Mouse (Mus musculus) heart, adult 18-20 months (tissue): ENCODE results near the gene Pfdn4. TPM values are rescaled to one million over a fixed set of nuclear protein-coding genes. Genes with fewer than 3 reads are reported as not detected.

Experiments used
- DNase-seq, 2 experiments: peaks; one replicate each; pipeline ENCODE4 v3.0.0; 2021 to 2022; ENCODE audit warnings: mixed read lengths in 1 of 2
- total RNA-seq, 2 experiments: library from RNA; stranded (reverse); gene quantifications; 2 replicates each; pipeline ENCODE4 v1.2.3; 2021

The Pfdn4 gene
- total RNA-seq, 2 experiments from 2014 or later, result 10.8 to 14.8 TPM

- peak; percentile 62 to 65 for DNase-seq
Measured at GRCm38 (mm10) chr2:170497091-170497566, 901 bp downstream of the Pfdn4 start, which contains the start of gene Cyp24a1. TSS of gene Cyp24a1 (minus strand) at chr2:170497145.

GRCm38 (mm10) chr2:170498011-170498410 is 1.8 kb downstream of the Pfdn4 start:
- DNase-seq, result no peak

GRCm38 (mm10) chr2:170503343-170503742 is 7.1 kb downstream of the Pfdn4 start:
- no peak for DNase-seq

DNA sequence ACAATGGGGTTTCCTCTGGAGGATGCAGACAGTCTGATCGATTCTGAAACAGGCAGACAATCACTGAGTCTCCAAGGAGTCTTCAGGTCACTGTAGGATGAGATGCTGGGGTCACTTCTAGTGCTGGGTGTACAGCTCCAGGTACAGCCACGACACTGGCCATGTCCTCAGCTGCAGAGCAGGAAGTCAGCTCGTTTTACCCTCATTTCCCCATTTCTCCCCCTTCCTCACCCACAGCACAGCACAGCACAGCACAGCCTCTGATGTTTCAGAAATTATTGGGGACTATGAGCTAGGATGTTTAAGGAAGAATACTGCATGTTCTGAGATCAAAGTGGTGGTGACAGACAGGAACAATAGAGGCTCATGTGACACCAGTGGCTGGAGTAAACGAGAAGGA is 7.8 kb downstream of the Pfdn4 start:
- DNase-seq, result no peak

GRCm38 (mm10) chr2:170507734-170508133 is 11.5 kb downstream of the Pfdn4 start:
- peak; percentile 79 to 90 for DNase-seq

GRCm38 (mm10) chr2:170508821-170509220 is 12.6 kb downstream of the Pfdn4 start:
- DNase-seq, result peak; percentile 90 to 99

- DNase-seq, result peak; percentile 90 to 95
Measured at GRCm38 (mm10) chr2:170511073-170511891, 15.1 kb downstream of the Pfdn4 start.

DNA sequence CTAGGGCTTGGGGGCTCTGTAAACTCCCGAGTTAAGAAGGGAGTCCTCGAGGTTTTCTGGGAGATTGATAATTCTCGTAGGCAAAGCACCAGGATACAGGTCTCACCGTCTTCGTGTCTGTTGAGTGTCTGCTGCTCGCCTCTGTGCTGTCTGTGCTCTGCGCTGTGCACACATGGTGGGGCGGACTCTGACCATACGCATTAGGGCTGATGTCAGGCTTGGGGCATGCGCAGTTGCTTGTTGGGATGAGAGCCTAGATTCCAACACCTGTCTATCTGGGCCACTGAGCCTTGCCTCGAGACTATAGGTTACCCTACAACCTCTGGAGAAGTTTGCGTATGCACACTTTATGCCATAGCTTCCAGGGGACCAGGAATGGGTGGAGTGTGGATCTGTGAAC is 17.5 kb downstream of the Pfdn4 start:
- DNase-seq, result no peak

DNA sequence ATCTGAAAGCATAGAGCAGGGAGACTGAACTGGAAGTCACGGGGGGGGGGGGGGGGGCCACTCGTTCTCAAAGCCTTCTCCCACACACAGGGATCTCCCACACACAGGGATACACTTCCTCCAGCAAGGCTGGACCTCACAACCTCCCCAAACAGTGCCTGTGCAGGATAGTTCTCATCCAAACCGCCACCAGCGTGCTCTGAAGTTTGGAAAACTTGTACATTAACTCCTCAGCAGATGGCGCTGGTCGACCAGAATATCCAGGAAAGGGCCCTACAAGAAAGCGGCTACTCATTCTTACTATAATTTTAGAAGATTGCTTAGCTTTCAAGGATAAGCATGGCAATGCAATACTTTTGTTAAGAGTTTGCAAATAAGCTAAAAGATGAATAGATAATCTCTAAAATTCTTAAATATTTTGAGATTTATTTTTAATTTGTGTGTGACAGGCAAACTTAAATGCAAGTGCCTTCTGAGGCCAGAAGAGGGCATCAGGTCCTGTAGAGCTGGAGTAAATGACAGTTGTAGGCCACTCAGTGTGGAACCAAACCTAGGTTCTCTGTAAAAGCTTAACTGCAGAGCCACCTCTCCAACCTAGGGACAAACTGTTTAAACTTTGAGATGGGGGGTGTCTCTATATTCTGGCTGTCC is 24.2 kb downstream of the Pfdn4 start:
- peak; percentile 39 to 74 for DNase-seq

DNA sequence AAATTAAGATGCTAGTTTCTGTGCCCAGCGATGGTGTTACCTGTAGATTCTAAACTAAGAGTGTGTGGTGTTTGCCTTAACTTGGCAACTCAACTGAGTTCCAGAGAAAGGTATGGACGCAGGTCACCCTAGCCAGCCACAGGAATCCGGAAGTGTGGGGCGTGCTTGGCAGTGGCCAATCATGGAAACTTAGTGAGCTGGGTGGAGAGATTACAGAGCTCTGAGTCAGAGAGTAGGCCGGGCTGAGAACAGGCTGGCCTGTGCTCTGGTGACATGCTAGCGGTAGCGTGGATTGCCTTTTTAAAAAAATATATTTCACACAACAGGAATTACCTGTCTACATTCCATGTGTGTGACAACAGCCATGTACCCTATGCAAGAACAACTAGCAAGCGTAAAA is 30.3 kb downstream of the Pfdn4 start:
- DNase-seq, result no peak

- no peak for DNase-seq
Measured at GRCm38 (mm10) chr2:170528061-170528460, 31.8 kb downstream of the Pfdn4 start.

DNA sequence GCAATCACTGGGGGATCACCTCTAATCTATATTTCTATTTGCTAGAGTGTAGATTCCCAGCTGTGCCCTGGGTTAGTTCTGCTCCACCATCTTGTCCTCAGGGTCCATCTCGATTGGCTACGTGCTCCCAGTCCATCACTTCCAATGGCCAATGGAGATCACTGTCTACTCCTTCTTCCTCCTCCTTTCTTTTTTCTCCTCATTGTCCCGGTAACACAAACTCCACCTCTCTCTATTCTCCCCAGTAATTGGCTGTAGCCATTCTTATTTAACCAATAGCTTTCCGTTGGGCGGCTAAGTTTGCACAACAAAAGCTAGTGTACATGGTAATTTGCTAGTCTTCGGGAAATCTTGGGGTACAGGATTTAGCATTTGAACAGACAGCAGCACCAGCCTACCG is 33.5 kb downstream of the Pfdn4 start:
- DNase-seq, result no peak

- DNase-seq, result no peak
Measured at GRCm38 (mm10) chr2:170530256-170530655, 34.0 kb downstream of the Pfdn4 start.

- no peak for DNase-seq
Measured at GRCm38 (mm10) chr2:170534116-170534802, 38.0 kb downstream of the Pfdn4 start.

DNA sequence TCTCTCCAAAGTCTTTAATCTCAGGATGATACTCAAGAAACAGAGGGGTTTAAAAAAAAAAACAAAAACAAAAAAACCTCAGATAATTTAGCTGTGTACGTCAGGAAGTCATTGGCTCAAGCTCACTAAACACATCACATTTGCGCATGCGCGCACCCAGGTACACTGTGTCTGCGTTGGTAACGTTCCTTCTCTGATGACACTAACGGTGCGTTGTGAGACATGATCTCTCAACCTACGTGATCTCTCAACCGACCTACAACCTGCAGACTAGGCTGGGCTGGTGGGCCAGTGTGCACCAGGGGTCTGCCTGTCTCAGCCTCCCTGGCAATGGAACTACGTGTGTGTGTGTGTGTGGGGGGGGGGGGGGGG is 38.6 kb downstream of the Pfdn4 start:
- DNase-seq, result no peak

GRCm38 (mm10) chr2:170535841-170536240 is 39.6 kb downstream of the Pfdn4 start:
- no peak for DNase-seq

DNA sequence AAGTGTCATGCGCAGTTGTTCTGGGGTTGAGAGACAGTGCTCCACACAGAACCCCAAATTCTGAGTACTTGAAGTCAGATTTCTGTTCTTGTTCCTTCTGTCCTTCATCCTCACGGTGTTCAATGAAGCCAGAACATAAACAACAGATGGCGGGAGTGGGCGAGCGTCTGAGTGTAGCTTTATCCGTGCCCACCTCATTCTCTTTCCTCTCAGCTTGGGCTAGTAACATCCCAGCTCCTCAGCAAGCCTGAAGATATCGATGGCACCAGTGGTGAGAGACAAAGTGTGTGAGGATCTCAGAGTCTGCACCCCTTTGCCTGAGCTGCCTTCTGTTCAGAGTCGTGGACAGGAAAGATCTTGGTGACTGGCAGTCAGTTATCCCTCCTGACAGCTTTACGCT is 43.0 kb downstream of the Pfdn4 start:
- DNase-seq, result no peak

- DNase-seq, result no peak
Measured at GRCm38 (mm10) chr2:170543625-170544024, 47.4 kb downstream of the Pfdn4 start.

DNA sequence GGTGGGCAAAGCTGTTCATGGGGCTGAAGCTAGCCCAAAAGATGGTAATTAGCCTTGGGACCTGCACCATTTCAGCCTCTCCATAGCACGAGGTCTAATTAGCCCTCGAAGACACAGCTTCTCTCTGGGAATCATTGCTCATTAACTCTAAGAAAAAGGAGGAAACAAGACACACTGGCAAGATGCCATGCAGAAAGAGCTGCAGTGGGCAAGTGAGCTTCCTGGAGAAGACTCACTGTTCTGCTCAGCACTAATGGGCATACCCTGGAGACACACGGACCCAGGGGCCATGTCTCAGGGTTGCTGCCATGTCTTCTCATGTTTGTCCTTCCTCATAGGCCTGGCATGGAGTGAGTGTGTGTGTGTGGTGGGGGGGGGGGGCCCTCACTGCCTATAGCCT is 47.9 kb downstream of the Pfdn4 start:
- DNase-seq, result no peak

DNA sequence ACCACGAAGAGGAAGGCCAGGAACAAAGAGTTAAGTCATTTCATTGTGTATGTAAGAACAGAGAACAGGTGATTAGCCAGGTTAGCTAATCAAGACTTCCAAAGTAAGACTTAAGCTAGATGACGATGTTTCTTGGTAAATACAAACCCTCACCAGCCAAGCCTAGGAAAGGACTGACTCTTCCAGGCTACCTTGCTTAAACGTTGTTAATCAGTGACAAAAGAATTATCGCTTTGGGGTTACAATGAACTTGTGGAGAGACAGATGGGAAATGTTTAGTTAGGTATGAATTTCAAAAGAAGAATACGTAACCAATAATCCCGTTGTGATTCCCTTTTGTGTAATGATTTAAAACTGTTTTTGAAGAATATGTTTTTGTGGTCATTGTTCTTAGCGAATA is 48.7 kb downstream of the Pfdn4 start:
- no peak for DNase-seq

DNA sequence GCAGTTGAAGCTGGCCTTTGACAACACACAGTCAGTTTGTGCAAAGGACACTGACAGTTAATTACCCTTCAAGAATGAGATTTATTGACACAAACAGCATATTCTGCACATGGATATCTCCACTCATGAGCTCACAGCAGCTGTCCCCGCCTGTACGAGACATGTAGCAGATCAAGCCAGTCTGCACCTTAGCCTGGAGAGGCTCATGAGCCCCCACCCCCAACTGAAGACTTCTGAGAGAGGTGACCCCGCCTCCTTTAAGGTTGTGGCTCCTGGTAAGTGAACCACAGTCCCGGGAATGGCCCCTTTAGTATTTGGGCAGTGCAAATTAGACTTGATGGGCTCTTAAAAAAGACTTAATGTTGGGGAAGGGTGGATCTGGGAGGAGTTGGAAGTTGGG is 49.5 kb downstream of the Pfdn4 start:
- DNase-seq, result no peak

GRCm38 (mm10) chr2:170547526-170547925 is 51.3 kb downstream of the Pfdn4 start:
- no peak for DNase-seq

- DNase-seq, result no peak
Measured at GRCm38 (mm10) chr2:170548046-170548445, 51.8 kb downstream of the Pfdn4 start.
